Mouse (Mus musculus) regulatory T cell (primary cell): ENCODE results near the gene Sult6b2.

Experiments used
- in situ Hi-C: fragments of 300-600 bp; cut with MboI, MseI; formaldehyde crosslinking; loops from one replicate; pipeline ENCODE4 v1.15.1; 2025; ENCODE audit warnings: high pct_unique_total_duplicates

Sult6b2 gene

DNA sequence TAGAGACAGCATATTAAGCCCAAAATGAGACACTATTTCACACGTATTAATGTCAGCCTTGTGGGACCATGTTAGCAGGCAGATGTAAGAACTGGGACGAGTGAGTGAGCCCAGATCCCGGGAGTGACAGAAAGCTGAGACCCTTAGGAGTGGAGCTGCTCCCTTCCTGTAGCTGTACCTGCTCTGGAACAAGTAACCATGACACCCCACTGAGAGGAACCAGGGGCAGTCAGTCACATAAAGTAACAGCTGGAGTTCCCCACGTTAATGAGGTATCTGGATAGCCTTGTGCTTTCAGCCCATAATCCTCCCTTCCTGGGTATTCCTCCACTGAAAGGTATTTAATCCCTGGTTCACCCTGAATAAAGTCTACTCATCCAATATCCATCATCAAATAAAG lies 61.1 kb downstream of the Sult6b2 start:
- in situ Hi-C loops: no loop called here

DNA sequence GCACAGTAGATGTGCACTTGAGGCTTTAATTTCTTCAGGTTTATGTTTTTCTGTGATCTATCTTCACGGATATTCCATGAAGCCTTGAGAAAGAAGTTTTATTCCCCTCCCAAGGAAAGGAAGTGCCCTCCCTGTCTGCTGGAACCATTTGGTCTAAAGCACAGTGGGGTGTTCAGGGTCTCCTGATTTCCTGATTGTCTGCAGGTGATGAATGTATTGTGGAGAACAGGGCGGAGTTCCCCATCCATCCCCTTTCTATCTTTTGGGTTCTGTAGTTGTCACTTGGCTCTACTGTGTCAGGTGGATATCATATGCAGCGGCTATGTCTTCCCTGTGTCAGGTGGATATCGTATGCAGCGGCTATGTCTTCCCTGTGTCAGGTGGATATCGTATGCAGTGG lies 62.5 kb downstream of the Sult6b2 start:
- in situ Hi-C loops: no loop called here

DNA sequence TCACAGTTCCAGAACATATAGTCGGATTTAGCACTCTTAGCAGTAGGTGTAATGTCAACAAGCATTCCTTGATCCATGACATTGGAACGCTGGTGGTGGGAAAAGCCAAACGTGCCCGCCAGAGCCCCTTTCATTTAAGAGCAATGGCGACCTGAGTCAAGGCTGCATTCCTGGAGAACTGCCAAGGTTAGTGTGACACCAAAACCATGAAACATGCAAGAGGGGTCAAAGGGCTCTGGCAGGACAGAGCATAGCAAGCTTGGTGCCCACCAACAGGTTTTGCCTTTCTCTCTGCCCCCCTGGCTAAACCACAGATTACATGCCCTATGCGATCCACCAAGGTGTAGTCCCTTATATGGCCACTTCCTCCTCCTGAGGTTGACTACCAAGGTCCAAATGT lies 65.7 kb downstream of the Sult6b2 start:
- in situ Hi-C loops: no loop called here

DNA sequence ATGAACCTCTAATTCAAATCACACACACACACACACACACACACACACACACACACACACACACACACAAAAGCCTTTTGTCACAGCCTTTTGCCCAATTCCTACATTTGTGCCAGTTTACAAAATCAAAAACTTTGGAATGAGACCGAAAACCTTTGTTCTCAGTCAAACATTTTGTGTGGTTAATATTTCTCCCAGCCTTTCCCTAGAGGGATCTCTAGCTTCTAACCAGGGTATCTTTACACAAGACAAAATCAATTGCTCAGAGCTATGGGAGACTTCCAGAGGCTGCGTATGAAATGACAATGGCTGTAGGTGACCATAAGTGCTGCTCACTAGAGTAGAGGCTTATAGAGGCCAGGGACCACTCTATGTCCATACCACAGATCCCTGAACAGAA lies 66.1 kb downstream of the Sult6b2 start:
- in situ Hi-C loops: no loop called here

DNA sequence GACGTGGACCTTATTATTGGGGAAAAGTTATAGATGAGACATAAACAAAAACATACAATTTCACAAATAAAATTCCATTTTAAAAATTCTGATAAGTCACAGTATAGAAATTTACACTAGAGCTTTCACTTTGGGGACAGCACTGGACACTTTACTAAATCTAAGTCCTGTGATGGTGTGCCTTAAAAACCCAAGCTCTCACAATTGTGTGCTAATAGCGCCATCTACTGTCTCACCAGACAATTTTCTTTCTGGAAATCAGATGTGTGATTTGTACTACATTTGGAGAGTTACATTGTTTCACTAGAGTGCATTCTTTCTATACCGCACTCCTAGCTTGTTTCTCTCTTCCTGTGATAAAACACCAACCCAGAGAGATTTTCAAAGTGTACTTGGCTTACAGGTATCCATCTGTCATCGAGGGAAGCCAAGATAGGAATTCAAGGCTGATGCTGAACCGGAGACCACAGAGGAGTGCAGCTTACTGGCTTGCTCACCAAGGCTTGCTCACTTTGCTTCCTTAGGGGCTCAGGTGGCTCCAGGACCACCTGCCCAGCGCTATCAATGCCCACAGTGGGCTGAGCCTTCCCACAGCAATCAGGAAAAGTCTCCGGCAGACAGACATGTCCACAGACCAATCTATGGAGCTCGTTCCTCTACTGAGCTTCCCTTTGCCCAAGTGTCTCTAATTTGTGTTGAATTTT lies 68.8 kb downstream of the Sult6b2 start:
- in situ Hi-C loops: no loop called here
